Mouse (Mus musculus): ENCODE results near the gene Trim2. TPM values are rescaled to one million over a fixed set of nuclear protein-coding genes. Genes with fewer than 3 reads are reported as not detected.
A peak's percentile ranks its signal among the peaks of the same experiment; 100 is the strongest.

The Trim2 gene
- 2.1 and 2.4 TPM in 2 replicates for total RNA-seq (2012; rRNA removed)
- 2.1 and 2.5 TPM in 2 replicates for total RNA-seq (2014; rRNA removed)
- polyA plus RNA-seq (2012; ENCODE audit: insufficient read length, low read depth) = 3.3 and 3.6 TPM in 2 replicates

GRCm38 (mm10) chr3:84306777-84307176 is at the start of gene Trim2:
Gene Trim2 (minus strand): TSS chr3:84306877.
- TF ChIP-seq BHLHE40 (IDR thresholded peaks at IDR 0.05; ENCODE audit: low read depth, low read length) (no peak), CHD1 (IDR thresholded peaks at IDR 0.05; ENCODE audit: low read depth, low read length) (no peak), TCF12 (IDR thresholded peaks at IDR 0.05; ENCODE audit: low read depth, low read length) (no peak), SMC3 (IDR thresholded peaks at IDR 0.05; ENCODE audit: low read depth, low read length) (no peak), PAX5 (IDR thresholded peaks at IDR 0.05; ENCODE audit: low read length) (no peak), MAFK (IDR thresholded peaks at IDR 0.05; ENCODE audit: insufficient replicate concordance, low read length) (no peak), CHD2 (IDR thresholded peaks at IDR 0.05; ENCODE audit: low read length) (no peak), RAD21 (IDR thresholded peaks at IDR 0.05; ENCODE audit: low read depth, low read length) (no peak), POLR2A (IDR thresholded peaks at IDR 0.05; ENCODE audit: low read depth, low read length) (no peak), KAT2A (IDR thresholded peaks at IDR 0.05; ENCODE audit: insufficient replicate concordance, low read length) (no peak), JUN (IDR thresholded peaks at IDR 0.05; ENCODE audit: insufficient read depth, low read depth, low read length) (no peak), E2F4 (IDR thresholded peaks at IDR 0.05; ENCODE audit: insufficient replicate concordance, low read depth, low read length) (no peak), NRF1 (IDR thresholded peaks at IDR 0.05; ENCODE audit: low read depth, low read length) (no peak)
- dilution Hi-C loops (cut with MboI; ENCODE audit: extremely low pct_ligation_motif_present, extremely low pct_unique_long_range_greater_than_20kb, low sequenced_read_pairs) = no loop called here
- no peak for DNase-seq (ENCODE audit: extremely low read depth)
- H3K27me3 ChIP-seq (replicated peaks) = peaks cover 10% of the 10 kb centered on the region
- H3K79me2 ChIP-seq (replicated peaks; ENCODE audit: control insufficient read depth, extremely low read depth, insufficient read depth, poor library complexity, severe bottlenecking) = no peaks in the 10 kb centered on the region
- H3K36me3 ChIP-seq (replicated peaks in 1 of 2; ENCODE audit: control insufficient read depth in 1 of 2, insufficient read depth in 1 of 2, low read length in 1 of 2) = no peaks in the 10 kb centered on the region
- H3K9me3 ChIP-seq (replicated peaks; ENCODE audit: low read length) = peaks cover 4% of the 10 kb centered on the region
- in situ Hi-C loops (cut with MboI; ENCODE audit: low pct_ligation_motif_present, low pct_unique_long_range_greater_than_20kb, low sequenced_read_pairs) = loop anchor here (25.0 kb wide), 1 partner anchor 244 kb away; no protein-coding TSS in a partner anchor
- no peak within 1 kb of the TSS for H3K9ac ChIP-seq (ENCODE audit: insufficient read depth, low read depth)
- no peak within 1 kb of the TSS for H3K27ac ChIP-seq (ENCODE audit: insufficient read depth, low read depth)
- peaks cover 8 to 19% of the 10 kb centered on the region in 2 experiments for H3K4me1 ChIP-seq (ENCODE audit: control insufficient read depth in 1 of 2, insufficient read depth in 2 of 2)
- H3K4me3 ChIP-seq (replicated peaks in 1 of 3; ENCODE audit: low read depth in 2 of 3, low read length in 2 of 3, poor library complexity in 1 of 3) = no peak within 1 kb of the TSS
- H3K4me2 ChIP-seq (ENCODE audit: insufficient read depth, low read depth, poor library complexity, severe bottlenecking) = no peak within 1 kb of the TSS

GRCm38 (mm10) chr3:84355930-84356689 is 49.4 kb upstream of the Trim2 start:
- Histone ChIP-seq H3K27ac (ENCODE audit: insufficient read depth, low read depth) (no peak overlapping the region), H3K9me3 (replicated peaks; ENCODE audit: low read length) (no peaks in the 10 kb centered on the region), H3K4me2 (ENCODE audit: insufficient read depth, low read depth, poor library complexity, severe bottlenecking) (peak overlapping the region; percentile 91), H3K4me3 (replicated peaks in 1 of 3; ENCODE audit: low read depth in 2 of 3, low read length in 2 of 3, poor library complexity in 1 of 3) (peak overlapping the region; percentile 43 to 56 (median 47)), H3K36me3 (replicated peaks in 1 of 2; ENCODE audit: control insufficient read depth in 1 of 2, insufficient read depth in 1 of 2, low read length in 1 of 2) (no peaks in the 10 kb centered on the region), H3K27me3 (replicated peaks) (no peaks in the 10 kb centered on the region), H3K9ac (ENCODE audit: insufficient read depth, low read depth) (peak overlapping the region; percentile 39; the same call in 1 of the 2 replicates), H3K4me1 (ENCODE audit: control insufficient read depth in 1 of 2, insufficient read depth in 2 of 2) (peaks cover 3 to 14% of the 10 kb centered on the region in 2 experiments), H3K79me2 (replicated peaks; ENCODE audit: control insufficient read depth, extremely low read depth, insufficient read depth, poor library complexity, severe bottlenecking) (no peaks in the 10 kb centered on the region)
- dilution Hi-C loops (cut with MboI; ENCODE audit: extremely low pct_ligation_motif_present, extremely low pct_unique_long_range_greater_than_20kb, low sequenced_read_pairs) = no loop called here
- TF ChIP-seq MXI1 (IDR thresholded peaks at IDR 0.05; ENCODE audit: low read depth, low read length) = no peak
- peak in 1 of 2 experiments; percentile 58; a peak in 2 of 4 replicates for TF ChIP-seq CTCF (conservative IDR thresholded peaks at IDR 0.05 in 1 of 2, IDR thresholded peaks at IDR 0.05 in 1 of 2; ENCODE audit: low read depth in 2 of 2, low read length in 2 of 2)
- peak; percentile 58 for TF ChIP-seq RAD21 (IDR thresholded peaks at IDR 0.05; ENCODE audit: low read depth, low read length)
- TF ChIP-seq SMC3 (IDR thresholded peaks at IDR 0.05; ENCODE audit: low read depth, low read length) = peak; percentile 54
- TF ChIP-seq TCF12 (IDR thresholded peaks at IDR 0.05; ENCODE audit: low read depth, low read length) = peak; percentile 27; the same call in 1 of the 2 replicates
- peak; percentile 65 for TF ChIP-seq NRF1 (IDR thresholded peaks at IDR 0.05; ENCODE audit: low read depth, low read length)
- no peak for TF ChIP-seq NELFE (IDR thresholded peaks at IDR 0.05; ENCODE audit: low read depth, low read length)
- TF ChIP-seq MAX (IDR thresholded peaks at IDR 0.05; ENCODE audit: low read length) = peak; percentile 28; the same call in 1 of the 2 replicates
- in situ Hi-C loops (cut with MboI; ENCODE audit: low pct_ligation_motif_present, low pct_unique_long_range_greater_than_20kb, low sequenced_read_pairs) = loop anchor here (10.0 kb wide), 1 partner anchor 179 kb away; no protein-coding TSS in a partner anchor
- DNase-seq (ENCODE audit: extremely low read depth) = peak; percentile 81

Data from CH12.LX (cell line).